Mouse (Mus musculus) G1E-ER4 (cell line): ENCODE measurements at regions not wholly inside any gene's neighbourhood (a gene's known extent, or its start where the extent isn't known, plus 50 kb on each side); places are given as distances from the start of the nearest gene placed in this dataset.

Source experiments
- GATA1 ChIP-seq: IDR thresholded peaks from one replicate; pipeline ENCODE4 v1.8.0; 2012; ENCODE audit warnings: low read length, inconsistent platforms

GRCm38 (mm10) chr14:114842327-114842726 is 249.7 kb upstream of the Gpc5 start:
- TF ChIP-seq GATA1 = no peak

- no peak for TF ChIP-seq GATA1
Observed at GRCm38 (mm10) chr14:114843105-114843743, 248.8 kb upstream of the Gpc5 start.

- TF ChIP-seq GATA1 = no peak
Observed at GRCm38 (mm10) chr14:114854324-114855054, 237.5 kb upstream of the Gpc5 start.

GRCm38 (mm10) chr14:114855055-114855740 is 236.8 kb upstream of the Gpc5 start:
- TF ChIP-seq GATA1 = no peak

- TF ChIP-seq GATA1 = no peak
Observed at GRCm38 (mm10) chr14:114855746-114856145, 236.3 kb upstream of the Gpc5 start.

GRCm38 (mm10) chr14:114856243-114857031 is 235.6 kb upstream of the Gpc5 start:
- TF ChIP-seq GATA1 = no peak

GRCm38 (mm10) chr14:114857171-114857570 is 234.8 kb upstream of the Gpc5 start:
- TF ChIP-seq GATA1 = no peak

GRCm38 (mm10) chr14:114857689-114858088 is 234.3 kb upstream of the Gpc5 start:
- TF ChIP-seq GATA1 = no peak

GRCm38 (mm10) chr14:114863585-114863984 is 228.4 kb upstream of the Gpc5 start:
- TF ChIP-seq GATA1 = no peak

GRCm38 (mm10) chr14:114864102-114864501 is 227.9 kb upstream of the Gpc5 start:
- TF ChIP-seq GATA1 = no peak

- no peak for TF ChIP-seq GATA1
Observed at GRCm38 (mm10) chr14:114869233-114869632, 222.8 kb upstream of the Gpc5 start.

GRCm38 (mm10) chr14:114875101-114875500 is 216.9 kb upstream of the Gpc5 start:
- no peak for TF ChIP-seq GATA1

GRCm38 (mm10) chr14:114876427-114876826 is 215.6 kb upstream of the Gpc5 start:
- TF ChIP-seq GATA1 = no peak

- no peak for TF ChIP-seq GATA1
Observed at GRCm38 (mm10) chr14:114877477-114877876, 214.5 kb upstream of the Gpc5 start.

- TF ChIP-seq GATA1 = no peak
Observed at GRCm38 (mm10) chr14:114880291-114880690, 211.7 kb upstream of the Gpc5 start.

- no peak for TF ChIP-seq GATA1
Observed at GRCm38 (mm10) chr14:114904109-114904508, 187.9 kb upstream of the Gpc5 start.

GRCm38 (mm10) chr14:114912271-114912670 is 179.7 kb upstream of the Gpc5 start:
- no peak for TF ChIP-seq GATA1
